Mouse (Mus musculus): ENCODE measurements around the gene Fars2.
"Not testable (repeated sequence)": the region's sequence is repeated elsewhere in the genome, so short reads cannot be mapped to it uniquely, and the experiment has no call there.

Gene Fars2

DNA sequence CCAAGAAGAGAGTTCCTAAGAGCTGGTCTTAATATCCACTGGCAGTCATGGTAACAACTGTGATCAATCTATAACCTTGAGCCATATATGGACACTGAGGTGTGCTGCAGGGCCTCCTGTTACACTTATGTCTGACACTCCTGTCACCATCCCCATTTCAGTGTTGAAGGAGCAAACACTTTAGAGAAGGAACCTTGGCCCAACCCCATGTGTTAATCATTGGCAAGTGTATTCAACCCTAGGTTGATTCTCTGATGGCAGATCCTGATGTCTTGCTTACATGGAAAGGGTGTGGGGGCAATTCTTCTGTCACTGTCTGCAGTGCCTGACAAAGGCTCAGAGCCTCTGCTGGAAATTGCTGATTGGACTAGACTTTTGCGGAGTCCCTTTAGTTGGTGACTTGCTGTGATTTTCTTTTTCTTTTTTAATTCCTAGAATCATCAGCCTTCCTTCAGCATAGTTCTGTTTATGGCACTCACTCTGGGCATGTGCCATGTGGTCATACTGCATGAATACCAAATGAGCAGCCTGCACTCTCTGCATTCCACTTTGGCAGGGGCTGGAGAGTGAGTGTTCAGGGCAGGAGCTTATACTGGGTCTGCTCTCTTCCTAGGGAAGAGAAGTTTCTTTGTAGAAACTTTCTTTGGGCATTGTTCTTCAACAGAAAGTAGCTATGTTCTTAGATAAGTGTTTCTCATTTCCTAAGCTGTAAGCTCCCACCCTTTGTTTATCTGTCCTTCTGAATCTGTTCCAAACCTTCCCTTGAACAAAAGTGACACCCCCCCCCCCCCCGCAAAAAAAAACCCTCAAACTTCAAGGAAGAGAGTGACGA lies 181.0 kb downstream of the Fars2 start:
- DNase-seq = no peak

DNA sequence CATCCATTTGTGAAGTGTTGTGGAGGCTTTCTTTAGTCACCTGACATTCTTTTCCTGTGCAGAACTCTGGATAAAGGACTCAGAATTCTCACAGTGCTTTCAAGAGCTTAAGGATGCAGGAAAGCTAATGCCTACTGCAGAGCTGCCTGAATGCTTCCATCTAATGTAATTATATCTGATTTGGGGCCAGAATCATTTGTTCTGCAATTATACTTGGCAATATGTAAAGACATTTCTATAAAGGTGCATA lies 181.5 kb downstream of the Fars2 start:
- no peak for DNase-seq

DNA sequence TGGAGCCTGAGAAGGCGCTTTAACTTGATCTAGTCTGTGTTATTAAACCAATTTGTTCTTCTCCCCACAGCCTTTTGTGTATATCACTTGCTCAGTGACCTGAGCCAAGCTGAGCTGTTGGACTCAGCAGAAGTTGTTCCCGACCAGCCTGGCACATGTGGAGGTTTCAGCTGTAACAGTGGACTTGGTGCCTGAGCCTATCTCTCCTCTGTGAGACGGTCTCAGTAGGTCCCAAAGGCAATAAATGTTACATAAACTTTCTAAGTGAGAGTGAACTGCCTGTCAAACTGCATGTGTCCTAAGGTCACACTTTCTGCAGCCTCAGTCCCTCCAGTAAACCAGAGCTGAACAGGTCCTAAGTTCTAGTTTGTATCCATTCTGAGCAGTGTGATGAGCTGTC lies 185.6 kb downstream of the Fars2 start:
- DNase-seq = no peak

DNA sequence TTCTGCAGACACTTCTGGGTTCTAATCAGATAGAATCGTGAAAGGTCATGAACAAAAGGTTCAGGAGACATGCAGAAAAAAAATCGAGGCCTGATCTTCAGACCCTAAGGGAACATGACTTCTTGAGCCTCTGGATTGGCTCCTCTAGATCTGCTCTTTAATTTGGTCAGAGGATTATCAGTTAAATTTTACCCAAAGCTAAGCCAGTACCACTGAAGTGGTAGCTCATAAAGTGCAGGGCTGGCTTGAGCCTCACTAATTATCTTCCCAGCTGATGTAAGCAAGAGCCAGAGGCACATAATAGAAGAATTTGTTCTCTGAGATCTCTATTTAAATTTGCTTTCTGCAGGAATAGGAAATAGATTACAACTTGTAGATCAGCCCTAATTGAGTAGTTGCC lies 188.1 kb downstream of the Fars2 start:
- DNase-seq = no peak

DNA sequence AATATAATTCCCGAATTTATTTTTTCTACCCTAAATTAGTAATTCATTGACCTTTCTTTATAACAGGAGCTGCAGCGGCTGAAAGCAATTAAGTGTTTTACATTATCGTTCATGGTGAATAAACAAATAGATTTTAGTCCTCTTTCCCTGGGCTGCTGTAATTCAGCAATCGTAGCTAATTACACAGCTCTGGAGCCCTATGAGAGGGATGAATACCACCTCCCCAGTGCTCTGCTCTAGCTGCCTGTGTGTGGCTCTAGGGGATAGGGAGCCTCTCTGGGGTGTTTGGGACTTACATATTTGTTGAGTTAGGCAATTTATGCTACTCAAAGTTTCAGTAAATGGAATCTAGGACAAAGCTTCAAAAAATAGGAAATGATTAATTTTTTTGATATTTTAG lies 190.2 kb downstream of the Fars2 start:
- DNase-seq = no peak

DNA sequence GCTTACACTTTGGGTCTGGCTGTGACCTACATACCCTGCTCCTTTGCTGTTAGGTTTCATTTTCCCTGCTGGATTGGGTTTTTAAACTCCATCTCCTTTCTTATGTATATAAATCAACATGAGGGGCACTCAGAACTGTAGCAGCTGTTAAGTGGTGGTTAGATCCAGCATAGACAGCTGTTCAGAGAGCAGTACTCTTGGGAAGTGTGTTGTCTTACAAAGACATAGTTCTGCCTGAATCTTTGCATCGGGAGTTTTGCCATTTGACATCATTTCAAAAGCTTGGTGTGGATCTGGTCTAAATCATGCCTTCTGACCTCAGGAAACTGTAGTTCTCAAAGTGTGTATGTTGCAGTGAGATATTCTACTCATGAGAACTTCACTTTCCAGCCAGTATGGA lies 191.9 kb downstream of the Fars2 start:
- DNase-seq = no peak

DNA sequence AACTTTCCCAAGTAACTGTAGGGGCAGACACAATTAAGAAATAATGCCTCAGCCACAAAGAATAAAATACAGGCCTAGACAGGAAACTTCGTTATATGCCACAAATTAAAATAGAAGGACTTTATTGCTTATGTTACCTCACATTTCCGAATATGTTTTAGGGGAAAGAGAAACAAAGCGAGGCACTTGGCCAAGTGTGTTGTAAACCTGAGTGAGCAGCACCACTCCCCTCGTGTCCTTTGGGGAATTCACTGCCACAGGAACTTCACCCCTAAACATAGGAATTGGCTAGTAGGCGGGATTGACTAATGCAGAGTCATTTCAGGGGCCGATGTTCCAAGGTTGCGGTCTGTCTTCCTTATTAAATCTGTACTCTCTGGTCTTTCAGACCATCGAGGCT lies 197.0 kb downstream of the Fars2 start:
- no peak for DNase-seq

DNA sequence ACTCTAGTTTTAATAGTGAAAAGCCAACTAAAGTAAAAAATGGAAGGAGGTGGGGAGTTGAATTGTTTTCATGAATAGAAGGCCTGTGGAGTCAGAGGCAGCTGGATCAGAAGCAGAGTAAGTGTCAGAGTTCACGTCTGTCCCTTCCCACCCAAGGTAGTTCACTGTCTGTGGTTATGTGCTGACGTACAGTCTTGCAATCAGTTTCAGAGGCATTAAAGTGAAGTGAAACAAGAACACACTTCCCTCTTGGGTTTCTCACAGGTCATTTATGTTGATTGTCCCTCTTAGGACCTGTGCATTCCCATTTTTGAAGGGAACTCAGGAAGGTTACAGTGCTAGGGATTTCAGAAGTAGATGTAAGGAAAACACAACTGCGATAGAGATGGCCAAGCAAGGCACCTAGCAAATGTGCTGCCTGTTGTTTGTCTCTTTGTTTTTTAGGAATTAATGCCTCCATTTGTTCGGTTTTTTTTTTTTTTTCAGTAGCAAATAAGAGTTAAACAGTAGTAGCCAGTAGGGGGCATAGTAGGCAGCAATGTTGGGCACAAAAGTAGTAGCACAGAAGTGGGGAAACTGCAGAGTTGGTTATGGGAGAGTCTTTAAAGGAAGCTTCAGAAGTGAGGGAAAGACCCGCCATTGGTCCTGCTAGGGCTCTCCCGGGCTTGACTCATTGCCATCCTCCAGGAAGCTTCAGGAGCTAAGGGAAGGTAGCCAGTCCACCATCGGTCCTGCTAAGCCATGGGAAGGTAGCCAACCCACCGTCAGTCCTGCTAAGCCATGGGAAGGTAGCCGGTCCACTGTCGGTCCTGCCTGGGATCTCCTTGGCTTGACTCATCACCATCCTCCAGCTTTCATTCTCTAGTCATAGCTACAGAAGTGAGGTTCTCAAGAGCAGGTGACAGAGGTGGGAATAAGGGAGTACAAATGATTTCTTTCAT lies 197.9 kb downstream of the Fars2 start:
- DNase-seq = peak; percentile 51 to 52

DNA sequence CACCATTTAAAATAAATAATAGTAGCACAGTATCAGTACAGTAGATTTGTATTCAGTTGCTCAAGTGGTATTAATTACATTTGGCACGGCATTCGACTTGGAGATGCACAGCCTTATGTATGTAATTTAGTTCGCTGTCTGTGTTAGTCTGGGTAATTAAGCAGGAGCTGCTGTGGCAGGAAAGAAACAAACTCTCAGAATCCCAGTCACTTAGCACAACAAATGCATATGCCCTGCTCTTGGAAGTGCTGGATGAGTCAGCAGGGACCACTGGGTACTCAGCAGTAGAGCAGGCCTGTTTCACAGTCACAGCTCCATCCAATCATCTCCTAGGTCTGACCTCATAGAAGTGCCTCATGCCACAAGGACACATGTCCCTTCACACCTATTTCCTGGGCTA lies 200.6 kb downstream of the Fars2 start:
- DNase-seq = no peak

DNA sequence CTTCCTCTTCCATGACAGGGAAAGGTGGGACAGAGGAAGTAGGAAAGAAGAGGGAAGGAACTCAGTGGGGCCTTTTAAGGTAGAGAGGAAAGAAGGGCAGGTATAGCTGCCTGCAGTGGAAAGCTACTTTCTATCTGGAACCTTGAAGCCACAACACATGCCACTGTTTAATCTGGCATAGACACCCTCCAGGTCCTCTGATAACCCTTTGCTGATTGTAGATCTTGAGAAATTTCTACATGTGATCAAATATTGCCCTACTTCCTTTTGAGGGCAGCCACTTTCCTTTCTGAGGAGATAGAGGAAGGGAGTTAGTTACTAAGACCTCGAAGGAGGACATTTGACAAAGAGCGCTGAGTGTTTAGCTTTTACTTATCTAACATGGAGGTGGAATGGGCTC lies 207.4 kb downstream of the Fars2 start:
- no peak for DNase-seq

DNA sequence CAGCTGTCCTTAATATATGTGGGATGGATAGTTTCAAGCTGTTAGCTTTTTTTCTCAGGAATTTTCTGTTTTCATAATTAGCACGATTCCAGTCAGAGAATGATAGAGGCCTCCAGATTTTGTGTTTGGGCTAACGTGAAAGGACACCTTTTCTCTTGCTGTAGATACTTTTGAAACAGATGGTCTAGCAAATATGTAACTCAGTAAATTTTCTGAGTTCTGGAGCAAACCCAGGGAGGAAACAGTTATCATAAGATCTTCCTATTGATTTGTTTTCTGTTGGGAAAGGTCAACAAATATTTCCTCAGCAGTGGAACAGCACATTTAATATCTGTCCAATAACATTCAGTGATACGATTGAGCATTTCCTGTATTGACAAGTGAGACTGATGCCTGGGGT lies 209.3 kb downstream of the Fars2 start:
- DNase-seq = no peak

DNA sequence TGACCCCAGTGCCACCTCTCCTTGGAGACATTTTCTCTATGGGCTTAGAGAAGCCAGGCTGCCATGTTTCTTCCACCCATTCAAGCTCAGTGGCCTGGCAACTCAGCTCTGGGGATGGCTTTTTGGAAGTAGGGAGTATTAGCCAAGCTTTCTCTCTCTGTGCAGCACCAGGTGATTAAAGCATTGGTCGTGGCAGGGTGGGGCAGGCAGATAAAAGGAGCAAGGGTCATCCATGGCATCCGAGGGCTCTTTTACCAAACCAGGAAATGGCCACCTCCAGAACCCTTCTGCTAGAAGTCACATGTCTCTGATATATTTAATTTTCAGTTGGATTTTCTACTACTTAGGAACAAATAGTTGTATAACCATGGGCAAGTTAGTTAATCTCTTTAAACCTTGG lies 212.7 kb downstream of the Fars2 start:
- no peak for DNase-seq

DNA sequence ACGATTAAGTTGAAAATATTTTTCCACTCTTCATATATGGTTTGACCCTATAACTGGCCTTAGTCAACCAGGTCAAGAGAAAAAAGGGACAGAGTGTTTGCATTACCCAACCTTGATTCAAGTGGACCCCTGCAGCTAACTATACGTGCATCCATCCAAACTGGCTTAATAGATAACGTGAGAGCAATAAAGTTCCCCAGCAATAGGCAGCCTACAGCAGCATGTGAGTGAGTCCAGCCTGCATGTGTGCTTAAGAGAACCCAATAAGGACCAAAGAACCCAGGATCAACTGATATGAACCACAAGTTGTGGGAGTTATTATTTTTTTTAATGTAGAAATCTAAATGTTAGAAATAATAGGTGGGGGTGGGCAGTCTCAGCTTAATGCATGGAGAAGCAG lies 213.3 kb downstream of the Fars2 start:
- DNase-seq = no peak

DNA sequence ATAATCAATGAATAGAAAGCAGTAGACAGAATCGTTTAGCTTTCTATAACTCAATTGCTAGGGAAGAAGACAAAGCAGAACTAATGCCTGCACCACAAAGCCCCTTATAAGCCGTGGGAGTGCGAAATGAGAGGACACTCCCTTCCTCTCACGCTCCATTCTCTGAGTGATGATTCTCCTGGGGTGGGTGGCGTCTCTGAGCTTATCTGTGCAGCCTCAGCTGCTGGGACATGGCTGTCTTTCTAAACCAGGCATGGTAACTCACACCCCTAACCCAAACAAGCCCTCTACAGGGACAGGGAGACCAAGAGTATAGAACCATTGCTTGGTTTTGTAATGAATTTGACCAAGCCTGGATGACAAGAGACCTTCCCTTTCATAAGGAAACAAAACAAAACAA lies 217.5 kb downstream of the Fars2 start:
- no peak for DNase-seq

DNA sequence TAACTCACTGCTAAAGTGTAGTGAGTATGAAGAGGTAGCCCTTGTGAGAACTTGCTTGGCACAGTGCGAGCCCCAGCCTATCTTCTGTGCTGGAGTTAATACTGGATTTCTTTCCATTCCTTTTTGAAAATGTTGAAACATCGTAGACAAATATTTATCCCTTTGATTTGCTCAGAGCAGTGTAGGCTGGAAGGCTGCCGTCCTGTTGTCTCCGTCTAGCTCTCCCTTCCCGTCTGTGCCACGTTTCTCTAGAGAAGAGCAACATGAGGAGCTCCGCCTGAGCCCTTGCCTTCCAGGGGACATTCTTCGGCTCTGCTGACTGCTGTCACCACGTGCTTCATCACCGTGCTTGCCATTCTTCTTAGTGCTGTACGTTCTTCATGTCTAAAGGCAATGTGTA lies 234.3 kb downstream of the Fars2 start:
- DNase-seq = no peak

DNA sequence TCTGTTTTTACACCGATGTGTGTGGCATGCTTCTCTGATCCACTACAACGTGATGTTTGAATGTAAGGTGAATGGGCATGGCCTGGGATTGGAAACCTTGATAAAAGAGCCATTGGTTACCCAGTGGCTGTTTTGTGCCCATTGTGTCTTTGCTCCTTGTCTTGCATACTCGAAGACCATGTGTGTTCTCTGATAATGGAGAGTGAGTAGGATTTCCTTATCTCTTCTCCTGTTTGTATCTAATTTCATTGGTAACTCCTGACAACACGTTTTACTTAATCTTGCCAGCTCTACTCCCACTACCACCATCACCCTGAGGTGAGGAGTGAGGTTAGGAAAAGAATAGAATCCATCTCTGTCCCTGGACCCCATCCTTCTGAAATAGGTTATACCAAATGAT lies 240.3 kb downstream of the Fars2 start:
- DNase-seq = no peak

DNA sequence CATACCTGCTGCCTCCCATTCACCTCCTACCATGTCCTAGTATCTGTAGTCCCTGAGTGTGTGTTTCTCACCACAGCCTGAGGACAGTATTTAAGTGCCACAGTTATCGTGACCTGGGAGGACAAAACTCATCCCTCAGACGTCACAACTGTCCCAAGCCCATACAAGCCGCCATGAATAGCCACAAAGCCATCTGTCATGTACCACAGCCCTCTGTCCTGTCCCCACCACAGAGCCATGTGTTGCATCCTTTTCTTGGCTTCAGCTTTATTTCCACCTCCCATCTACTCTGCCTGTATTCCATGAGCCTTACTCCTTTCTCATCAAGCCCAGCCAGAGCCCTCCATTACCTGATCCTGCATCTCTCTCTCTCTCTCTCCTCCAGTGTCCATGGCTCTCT lies 244.2 kb downstream of the Fars2 start:
- no peak for DNase-seq

DNA sequence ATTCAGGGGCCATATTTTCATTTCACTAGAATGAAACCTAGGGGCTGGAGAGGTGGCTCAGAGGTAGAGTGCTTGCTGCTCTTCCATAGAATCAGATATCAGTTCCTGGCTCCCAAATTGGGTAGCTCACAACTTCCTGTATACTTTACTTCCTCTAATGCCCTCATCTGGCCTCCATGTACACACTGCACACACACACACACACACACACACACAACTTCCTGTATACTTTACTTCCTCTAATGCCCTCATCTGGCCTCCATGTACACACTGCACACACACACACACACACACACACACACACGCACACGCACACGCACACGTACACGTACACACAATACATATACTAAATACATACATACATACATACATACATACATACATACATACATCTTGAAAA lies 248.5 kb downstream of the Fars2 start:
- not testable (repeated sequence) for DNase-seq

DNA sequence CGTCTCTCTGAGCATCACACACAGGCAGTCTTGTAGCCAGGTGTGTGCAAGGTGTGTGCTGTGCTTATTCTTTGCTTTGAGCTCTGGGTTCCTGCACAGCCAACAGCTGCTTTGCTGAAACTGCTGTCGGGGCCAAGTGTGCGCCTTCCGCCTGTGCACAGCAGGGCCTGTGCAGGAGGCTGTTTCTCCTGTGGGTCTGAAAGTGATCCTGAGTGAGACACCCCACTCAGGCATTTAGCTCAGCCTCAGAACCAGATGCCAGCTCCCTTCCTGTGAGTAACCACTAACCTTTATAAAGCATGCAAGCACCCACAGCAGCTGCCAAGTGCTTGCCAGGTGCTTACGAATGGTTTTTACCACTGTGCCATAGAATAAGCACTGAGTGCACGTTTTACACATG lies 249.1 kb downstream of the Fars2 start:
- DNase-seq = no peak

DNA sequence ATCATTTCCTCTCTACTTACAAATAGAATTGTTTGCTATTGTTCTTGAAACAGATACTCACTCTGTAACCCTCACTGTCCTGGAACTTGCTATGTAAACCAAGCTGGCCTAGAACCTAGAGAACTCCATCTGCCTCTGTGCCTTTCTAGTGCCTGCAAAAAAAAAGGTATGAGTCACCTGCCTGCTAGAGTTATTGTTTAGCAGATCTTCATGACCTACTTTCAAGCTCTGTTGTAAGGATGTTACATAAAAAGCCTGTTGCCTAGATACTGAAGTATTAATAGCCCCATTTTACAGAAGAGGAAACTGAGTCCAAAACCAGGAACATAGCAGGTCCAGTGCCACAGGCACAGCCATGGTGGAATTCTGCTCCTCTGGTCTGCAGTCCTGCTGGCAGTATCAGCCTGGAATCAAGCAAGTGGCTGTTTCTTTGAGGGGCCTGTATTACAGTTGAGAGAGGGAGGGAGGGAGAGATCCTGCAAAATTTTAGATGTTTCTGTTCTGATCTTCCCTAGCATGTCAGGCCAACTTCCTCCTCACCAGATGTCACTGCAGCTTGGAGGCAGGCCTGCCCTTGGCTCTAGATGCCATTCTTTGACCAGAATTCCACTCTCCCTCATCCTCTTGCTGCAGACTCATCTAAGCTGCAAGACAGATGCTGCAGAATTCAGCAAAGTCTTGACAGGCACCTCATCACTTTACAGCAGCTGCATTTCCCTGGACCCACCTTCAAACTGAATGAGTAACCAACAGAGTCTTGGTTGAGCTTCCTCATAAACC lies 250.7 kb downstream of the Fars2 start:
- no peak for DNase-seq

DNA sequence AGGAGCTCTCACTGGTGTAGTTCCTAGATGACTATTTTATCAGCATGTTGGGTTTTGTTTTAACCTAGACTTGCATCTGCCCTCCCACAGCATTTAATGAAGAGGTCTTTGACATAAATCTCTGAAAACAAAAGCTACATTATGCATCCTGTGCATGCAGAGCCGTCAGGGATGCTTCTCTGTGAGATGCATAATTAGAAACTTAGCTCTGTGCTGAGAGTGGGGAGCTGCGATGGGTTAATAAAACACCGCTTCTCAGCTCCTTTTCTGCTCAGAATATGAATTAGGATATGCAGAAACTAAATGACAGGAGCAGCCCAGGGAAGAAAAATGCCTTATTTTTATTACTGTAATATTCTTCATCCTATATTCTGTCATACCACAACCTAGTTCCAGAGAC lies 251.6 kb downstream of the Fars2 start:
- DNase-seq = no peak

DNA sequence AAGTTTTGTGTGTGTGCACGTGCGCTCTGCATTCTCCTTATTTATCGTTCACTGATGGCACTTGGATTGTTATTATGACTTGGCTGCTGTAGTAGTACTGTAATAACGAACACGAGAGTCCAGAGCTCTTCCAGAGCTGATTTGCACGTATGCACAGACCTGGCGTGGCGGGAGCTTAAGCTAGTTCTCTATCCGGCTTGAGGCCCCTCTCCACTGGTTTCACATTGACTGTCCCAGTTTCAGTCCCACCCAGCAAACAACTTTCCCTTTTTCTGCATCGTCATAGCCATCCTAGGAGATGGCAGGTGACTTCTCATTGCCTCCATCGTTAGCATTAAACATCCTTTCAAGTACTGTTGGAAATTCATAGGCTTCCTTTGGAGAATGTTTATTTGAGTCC lies 252.2 kb downstream of the Fars2 start:
- DNase-seq = no peak

DNA sequence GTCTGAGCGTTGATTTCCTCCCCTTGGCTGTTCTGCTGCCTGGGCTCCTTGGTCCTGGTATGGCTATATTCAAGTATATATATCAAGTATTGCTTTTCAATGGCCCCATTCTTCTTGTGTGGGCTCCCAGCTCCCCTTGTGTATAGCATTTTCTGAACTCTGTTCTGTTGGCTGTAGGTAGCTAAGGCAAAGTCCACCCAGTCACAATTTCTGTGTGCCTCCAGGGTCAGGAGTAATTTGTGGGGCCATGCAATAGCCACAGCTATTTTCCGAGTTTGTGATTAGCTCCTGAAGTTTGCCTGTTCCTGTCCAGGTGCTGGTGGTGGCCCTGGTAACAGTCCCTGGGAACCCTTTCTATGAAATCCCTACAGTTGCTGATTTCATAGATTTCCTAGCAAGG lies 266.0 kb downstream of the Fars2 start:
- DNase-seq = no peak

DNA sequence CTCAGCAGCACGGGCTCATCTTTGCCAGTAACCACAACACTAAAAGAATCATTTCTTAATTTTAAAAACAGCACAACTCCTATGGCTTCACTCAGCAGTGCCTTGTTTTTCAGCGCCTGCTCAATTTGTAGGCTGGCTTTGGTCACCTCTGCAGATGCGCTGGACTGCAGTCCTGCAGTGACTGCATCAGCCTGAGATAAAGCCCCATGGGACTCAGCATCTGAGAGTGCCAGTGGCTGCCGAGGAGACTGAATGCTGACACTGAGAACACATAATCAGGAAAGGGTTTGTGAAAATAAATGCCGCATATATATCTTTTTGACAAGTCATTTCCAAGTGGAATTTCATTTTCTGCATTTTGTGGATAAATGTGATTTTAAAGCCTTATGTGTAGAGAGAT lies 268.9 kb downstream of the Fars2 start:
- DNase-seq = no peak
